Mouse (Mus musculus): ENCODE measurements at regions not wholly inside any gene's neighbourhood (a gene's known extent, or its start where the extent isn't known, plus 50 kb on each side); places are given as distances from the start of the nearest gene placed in this dataset. TPM values are rescaled to one million over a fixed set of nuclear protein-coding genes. Genes with fewer than 3 reads are reported as not detected.

- Histone ChIP-seq H3K4me2 (ENCODE audit: low read length) (no peak overlapping the region), H3K9ac (ENCODE audit: low read length) (no peak overlapping the region), H3K27ac (ENCODE audit: low read depth, low read length) (no peak overlapping the region), H3K9me3 (replicated peaks; ENCODE audit: control insufficient read depth, low read length) (no peaks in the 10 kb centered on the region), H3K27me3 (replicated peaks; ENCODE audit: control insufficient read depth, insufficient read depth, low read length) (no peaks in the 10 kb centered on the region), H3K4me1 (ENCODE audit: control insufficient read depth, insufficient read depth, low read length) (no peaks in the 10 kb centered on the region), H3K36me3 (ENCODE audit: control insufficient read depth, insufficient read depth, low read length) (no peaks in the 10 kb centered on the region), H3K4me3 (ENCODE audit: low read depth, low read length) (no peak overlapping the region)
- ATAC-seq (no peak), DNase-seq (ENCODE audit: low spot score) (no peak)
- 84% methylated on average over 3 of the region's 3 CpGs for WGBS
Measured at GRCm38 (mm10) chr8:5800594-5800993, 695.4 kb upstream of the Slc10a2 start.

DNA sequence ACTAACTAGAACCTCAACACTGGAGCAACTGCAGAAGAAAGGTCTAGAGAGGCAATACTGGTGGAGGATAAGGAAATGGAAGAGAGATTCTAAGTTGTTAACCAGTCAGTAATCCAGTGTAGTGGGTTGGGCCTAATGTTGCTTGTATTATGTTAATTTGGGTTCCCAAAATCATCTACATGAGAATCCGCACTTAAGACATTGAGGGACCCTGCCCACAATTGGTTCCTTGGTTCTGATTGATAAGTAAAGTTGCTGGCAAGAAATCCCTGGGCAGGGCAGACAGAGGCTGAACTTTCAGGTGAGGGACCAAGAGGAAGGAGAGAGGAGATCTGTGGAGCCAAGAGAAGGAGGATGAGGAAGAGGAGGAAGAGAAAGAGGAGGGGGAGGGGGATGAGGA is 651.2 kb upstream of the Slc10a2 start:
- Histone ChIP-seq H3K4me3 (ENCODE audit: low read depth, low read length) (no peak overlapping the region), H3K9me3 (replicated peaks; ENCODE audit: control insufficient read depth, low read length) (no peaks in the 10 kb centered on the region), H3K36me3 (ENCODE audit: control insufficient read depth, insufficient read depth, low read length) (no peaks in the 10 kb centered on the region), H3K9ac (ENCODE audit: low read length) (no peak overlapping the region), H3K27me3 (replicated peaks; ENCODE audit: control insufficient read depth, insufficient read depth, low read length) (no peaks in the 10 kb centered on the region), H3K4me1 (ENCODE audit: control insufficient read depth, insufficient read depth, low read length) (no peaks in the 10 kb centered on the region), H3K27ac (ENCODE audit: low read depth, low read length) (no peak overlapping the region), H3K4me2 (ENCODE audit: low read length) (no peak overlapping the region)
- ATAC-seq, result no peak
- DNase-seq (ENCODE audit: low spot score), result no peak
- 89% methylated on average over 1 of the region's 1 CpGs for WGBS

DNA sequence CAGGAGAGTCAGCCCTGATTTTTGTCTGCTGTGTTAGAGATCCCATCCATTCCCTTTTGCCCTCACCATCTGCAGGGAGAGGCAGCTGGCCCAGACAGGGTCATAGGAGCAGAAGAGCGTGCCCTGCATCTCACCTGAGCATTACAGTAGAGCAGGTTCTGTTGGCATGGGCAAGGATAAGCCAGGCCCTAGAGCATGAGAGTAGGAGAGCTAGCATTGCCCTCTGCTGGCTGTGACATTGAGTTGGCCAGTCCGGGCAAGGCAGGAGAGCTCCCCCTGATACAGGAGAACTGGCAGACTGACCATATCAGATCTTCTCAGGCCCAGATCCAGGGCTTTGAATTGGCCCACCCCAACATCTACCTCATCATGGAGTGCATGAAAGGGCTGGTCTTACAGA is 634.4 kb upstream of the Slc10a2 start:
- DNase-seq (ENCODE audit: low spot score) (no peak), ATAC-seq (no peak)
- H3K9me3 ChIP-seq (replicated peaks; ENCODE audit: control insufficient read depth, low read length), result no peaks in the 10 kb centered on the region
- no peak overlapping the region for H3K9ac ChIP-seq (ENCODE audit: low read length)
- H3K27me3 ChIP-seq (replicated peaks; ENCODE audit: control insufficient read depth, insufficient read depth, low read length), result no peaks in the 10 kb centered on the region
- 79% methylated on average over 2 of the region's 2 CpGs for WGBS
- H3K4me2 ChIP-seq (ENCODE audit: low read length), result no peak overlapping the region
- H3K27ac ChIP-seq (ENCODE audit: low read depth, low read length), result no peak overlapping the region
- no peaks in the 10 kb centered on the region for H3K4me1 ChIP-seq (ENCODE audit: control insufficient read depth, insufficient read depth, low read length)
- H3K36me3 ChIP-seq (ENCODE audit: control insufficient read depth, insufficient read depth, low read length), result no peaks in the 10 kb centered on the region
- H3K4me3 ChIP-seq (ENCODE audit: low read depth, low read length), result no peak overlapping the region

- no peaks in the 10 kb centered on the region for H3K27me3 ChIP-seq (replicated peaks; ENCODE audit: control insufficient read depth, insufficient read depth, low read length)
- H3K4me2 ChIP-seq (ENCODE audit: low read length), result no peak overlapping the region
- no peak for ATAC-seq
- no peak overlapping the region for H3K27ac ChIP-seq (ENCODE audit: low read depth, low read length)
- H3K4me3 ChIP-seq (ENCODE audit: low read depth, low read length), result no peak overlapping the region
- H3K9ac ChIP-seq (ENCODE audit: low read length), result no peak overlapping the region
- H3K36me3 ChIP-seq (ENCODE audit: control insufficient read depth, insufficient read depth, low read length), result no peaks in the 10 kb centered on the region
- WGBS, result 55% methylated on average over 2 of the region's 2 CpGs
- H3K4me1 ChIP-seq (ENCODE audit: control insufficient read depth, insufficient read depth, low read length), result no peaks in the 10 kb centered on the region
- H3K9me3 ChIP-seq (replicated peaks; ENCODE audit: control insufficient read depth, low read length), result no peaks in the 10 kb centered on the region
- DNase-seq (ENCODE audit: low spot score), result no peak
Measured at GRCm38 (mm10) chr8:5727416-5727815, 622.3 kb upstream of the Slc10a2 start.

GRCm38 (mm10) chr8:5687999-5688398 is 582.8 kb upstream of the Slc10a2 start:
- Histone ChIP-seq H3K9me3 (replicated peaks; ENCODE audit: control insufficient read depth, low read length) (no peaks in the 10 kb centered on the region), H3K36me3 (ENCODE audit: control insufficient read depth, insufficient read depth, low read length) (no peaks in the 10 kb centered on the region), H3K4me2 (ENCODE audit: low read length) (no peak overlapping the region), H3K27me3 (replicated peaks; ENCODE audit: control insufficient read depth, insufficient read depth, low read length) (no peaks in the 10 kb centered on the region), H3K27ac (ENCODE audit: low read depth, low read length) (no peak overlapping the region), H3K4me3 (ENCODE audit: low read depth, low read length) (no peak overlapping the region), H3K4me1 (ENCODE audit: control insufficient read depth, insufficient read depth, low read length) (no peaks in the 10 kb centered on the region), H3K9ac (ENCODE audit: low read length) (no peak overlapping the region)
- no peak for ATAC-seq
- peak; percentile 8 for DNase-seq (ENCODE audit: low spot score)

DNA sequence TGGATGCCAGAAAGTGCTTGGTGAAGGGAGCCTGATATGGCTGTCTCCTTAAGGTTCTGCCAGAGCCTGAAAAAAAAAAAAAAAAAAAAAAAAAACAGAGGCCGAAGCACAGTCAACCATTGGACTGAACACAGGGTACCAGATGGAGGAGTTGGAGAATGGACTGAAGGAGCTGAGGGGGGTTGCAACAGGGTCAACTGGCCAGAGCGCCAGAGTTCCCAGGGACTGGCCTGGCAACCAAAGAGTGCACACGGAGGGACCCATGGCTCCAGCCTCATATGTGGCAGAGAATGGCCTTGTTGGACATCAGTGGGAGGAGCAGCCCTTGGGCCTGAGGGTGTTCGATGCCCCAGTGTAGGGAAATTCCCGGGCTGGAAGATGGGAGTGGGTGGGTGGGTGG is 569.8 kb upstream of the Slc10a2 start:
- H3K9me3 ChIP-seq (replicated peaks; ENCODE audit: control insufficient read depth, low read length), result no peaks in the 10 kb centered on the region
- no peak overlapping the region for H3K27ac ChIP-seq (ENCODE audit: low read depth, low read length)
- H3K4me2 ChIP-seq (ENCODE audit: low read length), result no peak overlapping the region
- no peak for DNase-seq (ENCODE audit: low spot score)
- H3K36me3 ChIP-seq (ENCODE audit: control insufficient read depth, insufficient read depth, low read length), result no peaks in the 10 kb centered on the region
- no peak for ATAC-seq
- H3K27me3 ChIP-seq (replicated peaks; ENCODE audit: control insufficient read depth, insufficient read depth, low read length), result no peaks in the 10 kb centered on the region
- no peak overlapping the region for H3K4me3 ChIP-seq (ENCODE audit: low read depth, low read length)
- no peak overlapping the region for H3K9ac ChIP-seq (ENCODE audit: low read length)
- WGBS, result 88% methylated on average over 5 of the region's 5 CpGs
- no peaks in the 10 kb centered on the region for H3K4me1 ChIP-seq (ENCODE audit: control insufficient read depth, insufficient read depth, low read length)

Small RNA genes lying in the stretch of these regions (microRNA-seq; reads per million reads assigned to microRNA genes)
- gene Gm22565, result not detected

All from forebrain, embryonic 14.5 days (tissue).